Mouse (Mus musculus): ENCODE measurements around the gene Utp11. TPM values are rescaled to one million over a fixed set of nuclear protein-coding genes. Genes with fewer than 3 reads are reported as not detected.

The Utp11 gene
- total RNA-seq, 2 experiments from 2014 or later, result 15.0 to 15.3 TPM

DNA sequence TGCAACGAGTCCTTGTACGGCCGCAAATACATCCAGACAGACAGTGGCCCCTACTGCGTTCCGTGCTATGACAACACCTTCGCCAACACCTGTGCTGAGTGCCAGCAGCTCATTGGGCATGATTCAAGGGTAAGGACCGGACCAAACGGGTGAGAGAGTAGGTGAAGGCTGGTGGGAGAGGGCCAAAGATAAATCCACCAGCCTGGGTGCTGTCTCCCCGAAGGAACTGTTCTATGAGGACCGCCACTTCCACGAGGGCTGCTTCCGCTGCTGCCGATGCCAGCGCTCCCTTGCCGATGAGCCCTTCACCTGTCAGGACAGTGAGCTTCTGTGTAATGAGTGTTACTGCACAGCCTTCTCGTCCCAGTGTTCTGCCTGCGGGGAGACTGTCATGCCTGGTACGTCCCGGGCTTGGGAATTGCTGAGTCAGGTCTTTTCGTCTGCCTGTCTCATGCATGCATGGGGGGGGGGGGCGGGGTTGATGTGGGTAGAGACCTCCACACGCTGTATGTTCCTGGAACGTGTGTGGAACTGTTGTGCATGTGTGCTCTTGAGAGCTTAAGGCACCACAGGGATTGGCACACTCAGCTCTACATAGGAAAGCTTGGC is 12.4 kb upstream of the Utp11 start:
- DNase-seq (ENCODE audit: low spot score in 2 of 2), result no peak

DNA sequence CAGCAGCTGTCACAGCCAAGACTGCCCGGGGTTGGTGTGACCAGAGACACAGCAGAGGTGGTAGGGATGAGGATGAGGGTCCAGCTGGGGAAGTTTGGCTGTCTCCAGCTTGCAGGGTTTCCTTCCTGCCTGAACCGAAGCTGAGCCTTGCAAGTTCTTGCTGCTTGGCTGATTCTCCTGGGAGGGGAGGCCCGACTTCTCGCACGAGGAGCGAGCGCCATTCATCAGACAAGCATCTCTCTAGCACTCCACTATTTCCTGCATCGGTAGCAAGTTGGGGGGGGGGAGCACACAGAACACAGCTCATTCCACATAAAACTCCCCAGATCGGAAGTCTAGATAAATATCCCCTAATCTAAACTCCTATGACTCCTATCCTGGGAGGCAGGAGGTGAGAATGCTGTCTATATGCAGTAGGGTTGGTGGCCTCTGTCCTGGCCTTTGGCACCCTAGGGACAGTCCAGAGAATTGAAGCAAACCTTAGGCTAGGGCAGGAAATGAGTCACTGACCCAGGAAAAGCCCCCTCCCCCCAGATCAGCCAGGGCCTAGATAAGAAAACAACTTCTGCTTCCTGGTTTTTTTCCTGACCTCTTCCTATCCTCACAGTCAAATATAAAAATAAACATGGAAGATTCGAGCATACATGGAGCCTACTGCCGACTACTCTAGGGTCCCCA is 11.5 kb upstream of the Utp11 start:
- DNase-seq (ENCODE audit: low spot score in 2 of 2), result no peak

DNA sequence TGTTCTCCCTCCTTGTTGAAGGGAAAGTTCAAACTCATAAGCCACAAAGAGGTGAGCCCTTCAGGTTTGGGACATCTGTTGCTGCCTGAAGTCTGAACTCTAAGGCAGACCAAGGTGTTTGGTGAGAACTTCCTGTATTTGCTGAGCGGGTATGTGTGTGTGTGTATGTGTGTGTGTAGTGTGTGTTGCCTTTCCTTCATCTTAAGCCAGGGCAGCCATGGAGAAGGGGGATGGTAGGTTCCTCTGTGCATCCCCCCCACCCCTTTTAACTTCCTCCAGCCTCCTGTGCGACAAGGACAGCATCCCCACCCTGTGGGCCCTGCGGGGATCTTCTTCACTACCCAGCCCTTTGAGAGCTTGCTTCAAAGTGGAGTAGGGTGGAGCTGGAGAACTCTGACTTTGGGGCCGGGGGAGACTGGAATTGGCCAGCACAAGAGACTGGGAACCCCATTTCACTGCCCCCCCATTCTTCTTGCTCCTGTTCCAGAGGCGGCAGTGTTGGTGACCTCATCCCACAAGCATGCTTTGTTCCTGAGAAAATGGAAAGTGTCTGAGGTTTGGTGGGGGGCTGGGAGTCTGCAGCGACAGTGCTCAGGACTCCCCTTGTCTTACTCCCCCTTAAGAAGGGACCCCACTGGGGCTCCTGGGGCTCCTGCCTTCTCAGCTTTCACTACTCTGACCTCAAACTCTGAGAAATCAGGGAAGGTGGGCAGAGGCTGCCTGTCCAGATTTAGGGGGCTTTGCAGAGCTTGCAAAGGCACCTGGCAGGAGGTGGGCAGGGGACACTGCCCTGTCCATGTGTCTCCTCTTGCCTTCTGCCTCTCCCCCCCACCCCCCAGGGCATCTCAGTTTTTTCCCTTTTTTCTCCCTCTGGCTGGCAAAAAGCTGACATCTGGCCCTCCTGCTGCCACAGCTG is 10.7 kb upstream of the Utp11 start:
- DNase-seq (ENCODE audit: low spot score in 2 of 2), result no peak

- DNase-seq (ENCODE audit: low spot score in 2 of 2), result no peak
Observed at GRCm38 (mm10) chr4:124703406-124703805, 10.0 kb upstream of the Utp11 start.

DNA sequence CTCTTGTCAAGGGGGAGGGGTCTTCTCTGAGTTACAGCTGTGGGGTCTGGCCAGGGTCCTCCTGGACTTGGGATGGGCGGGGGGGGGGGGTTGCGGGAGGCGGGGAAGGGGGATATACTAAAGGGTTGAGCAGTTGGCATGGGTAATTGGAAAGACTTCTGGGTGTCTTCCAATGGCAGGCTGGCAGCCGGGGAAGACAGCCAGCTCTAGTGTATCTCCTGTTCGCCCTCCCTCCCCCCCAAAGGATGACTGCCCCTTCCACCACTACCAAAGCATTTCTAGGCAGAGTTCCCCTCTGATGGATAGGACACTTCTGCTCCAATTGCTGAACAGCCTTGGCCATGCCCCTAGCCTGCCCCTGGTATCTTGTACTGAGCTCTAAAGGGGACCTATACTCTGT is 8.5 kb upstream of the Utp11 start:
- no peak for DNase-seq (ENCODE audit: low spot score in 2 of 2)

- no peak for DNase-seq (ENCODE audit: low spot score in 2 of 2)
Observed at GRCm38 (mm10) chr4:124701052-124701845, 7.8 kb upstream of the Utp11 start.

DNA sequence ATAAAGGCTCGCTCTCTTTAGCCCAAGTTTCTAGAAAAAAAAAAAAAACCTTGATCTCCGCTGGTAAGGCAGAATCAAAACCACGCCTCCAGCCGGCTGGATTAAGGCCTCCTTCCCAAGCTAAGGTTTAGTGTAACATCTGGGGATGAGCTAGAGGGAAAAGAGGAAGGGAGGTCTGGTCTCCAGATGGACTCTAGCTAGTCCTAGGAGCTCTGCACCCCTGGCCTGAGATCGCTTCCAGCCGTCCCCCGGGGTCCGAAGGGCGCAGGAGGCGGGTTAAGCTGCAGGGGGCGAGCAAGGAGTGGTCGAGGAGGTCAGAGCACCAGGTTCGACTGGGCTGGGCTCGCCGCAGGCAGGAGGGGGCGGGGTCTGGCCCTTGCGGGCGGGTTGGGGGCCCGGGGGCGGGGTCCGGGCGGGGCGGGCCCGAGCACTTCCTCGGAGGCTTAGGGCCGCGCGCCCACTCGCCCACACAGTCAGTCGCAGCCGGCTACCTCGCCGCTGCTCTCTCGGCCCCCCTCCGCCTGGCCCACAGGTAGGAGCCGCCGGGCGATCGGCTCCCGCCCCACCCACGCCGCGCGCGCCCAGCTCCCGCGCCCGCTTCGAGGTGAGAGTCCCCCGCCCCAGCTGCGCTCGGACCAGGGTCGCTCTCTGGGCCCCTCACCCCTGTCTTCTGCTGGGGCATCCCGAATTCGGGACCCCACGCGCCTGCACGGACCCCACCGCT is 7.0 kb upstream of the Utp11 start, which contains the start of gene Fhl3:
Fhl3 (plus strand) TSS at position 454 of the 724 bp plus-strand sequence.
- DNase-seq (ENCODE audit: low spot score in 2 of 2), result no peak

DNA sequence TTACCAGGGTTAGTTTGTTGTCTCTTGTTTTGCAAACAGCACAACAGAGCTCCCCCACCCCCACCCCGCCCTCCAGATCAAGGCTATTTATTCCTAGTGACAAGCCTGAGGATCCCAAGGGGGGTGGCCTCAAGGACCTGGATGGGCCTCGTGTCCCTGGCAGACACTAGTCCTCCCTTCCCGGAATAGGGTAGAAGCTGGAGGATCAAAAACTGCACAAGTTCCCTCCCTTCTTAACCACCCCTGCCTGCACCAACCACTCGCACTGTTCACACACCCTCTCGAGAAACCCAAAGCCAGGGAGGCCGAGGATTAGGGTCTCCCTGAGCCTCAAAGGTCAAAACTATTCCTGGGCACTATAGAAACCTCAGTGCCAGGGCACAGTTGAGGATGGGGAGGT is 6.4 kb upstream of the Utp11 start:
- DNase-seq (ENCODE audit: low spot score in 2 of 2), result no peak

DNA sequence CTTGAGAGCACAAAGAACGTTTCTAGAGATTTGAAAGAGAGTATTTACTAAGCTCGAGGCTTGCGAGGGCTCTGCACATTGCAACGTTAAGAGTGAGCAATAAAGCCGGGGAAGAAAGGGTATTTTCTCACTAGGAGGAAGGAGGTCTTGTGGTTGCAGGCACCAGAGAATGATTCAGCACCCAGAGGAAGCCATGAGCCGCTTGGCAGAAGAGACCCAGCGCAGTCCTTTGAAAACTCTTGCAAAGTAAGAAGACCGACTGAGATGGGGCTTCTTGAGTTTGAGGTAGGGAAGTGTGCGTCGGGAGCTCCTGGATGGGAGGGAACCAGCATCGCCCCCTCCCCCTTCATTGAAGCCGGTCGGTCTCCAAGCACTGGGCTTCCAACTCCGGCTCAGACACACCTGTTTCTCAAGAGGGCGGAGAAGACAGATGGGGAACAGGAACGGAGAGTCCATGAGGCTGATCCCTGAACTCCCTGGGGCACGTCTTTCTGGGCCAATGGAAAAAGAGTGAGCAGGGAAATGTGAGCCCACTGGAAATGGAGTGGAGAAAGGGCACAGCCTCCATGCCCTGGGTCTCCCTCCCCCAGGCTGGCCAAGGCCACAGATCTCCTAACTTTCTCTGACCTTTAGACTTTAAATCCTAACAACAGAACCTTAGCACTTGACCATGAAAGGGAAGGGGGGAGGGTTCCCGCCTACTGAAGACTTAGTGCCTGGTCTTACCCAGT is 2.6 kb upstream of the Utp11 start:
- DNase-seq (ENCODE audit: low spot score in 2 of 2), result no peak

DNA sequence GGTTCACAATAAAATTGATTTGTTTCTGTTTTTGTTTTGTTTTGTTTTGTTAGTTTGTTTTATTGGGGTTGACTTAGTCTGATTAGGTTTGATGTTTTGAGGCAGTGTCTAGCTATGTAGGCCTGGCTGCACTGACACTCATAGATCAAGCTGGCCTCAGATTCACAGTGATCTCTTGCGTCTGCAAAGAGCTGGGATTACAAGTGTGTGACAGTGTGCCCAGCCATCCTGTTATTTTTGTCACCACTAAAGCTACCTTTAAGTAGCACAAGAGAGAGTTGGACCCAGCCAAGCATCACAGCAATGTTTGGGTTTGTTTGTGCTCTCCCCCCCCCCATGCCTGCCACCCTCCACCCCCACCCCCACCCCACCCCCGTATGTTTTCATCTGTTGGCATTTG is 1.2 kb upstream of the Utp11 start:
- no peak for DNase-seq (ENCODE audit: low spot score in 2 of 2)

- no peak for DNase-seq (ENCODE audit: low spot score in 2 of 2)
Observed at GRCm38 (mm10) chr4:124692416-124692861, 961 bp downstream of the Utp11 start.

GRCm38 (mm10) chr4:124691455-124691854 is 1.9 kb downstream of the Utp11 start:
- no peak for DNase-seq (ENCODE audit: low spot score in 2 of 2)

- DNase-seq (ENCODE audit: low spot score in 2 of 2), result no peak
Observed at GRCm38 (mm10) chr4:124685897-124686402, 7.5 kb downstream of the Utp11 start.

GRCm38 (mm10) chr4:124685453-124685852 is 7.9 kb downstream of the Utp11 start:
- DNase-seq (ENCODE audit: low spot score in 2 of 2), result no peak

GRCm38 (mm10) chr4:124685004-124685403 is 8.4 kb downstream of the Utp11 start:
- DNase-seq (ENCODE audit: low spot score in 2 of 2), result no peak

DNA sequence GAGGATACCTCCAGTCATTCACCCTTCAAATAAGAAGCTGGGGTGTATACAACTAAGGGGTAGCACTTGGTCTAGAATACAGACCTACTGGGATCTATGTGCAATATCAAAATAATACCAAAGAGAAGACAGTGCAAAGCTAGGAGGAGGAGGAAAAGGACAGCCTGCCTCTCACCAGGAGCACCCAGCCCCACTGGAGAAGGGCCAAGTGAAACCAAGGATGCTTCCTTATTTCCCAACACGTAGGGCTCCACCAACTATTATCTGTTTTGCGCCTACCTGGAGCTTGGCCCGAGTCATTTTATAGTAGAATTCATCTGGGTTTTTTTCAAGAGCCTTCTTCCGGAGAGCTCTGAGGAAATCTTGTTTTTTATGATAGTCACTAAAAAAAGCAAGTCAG is 9.9 kb downstream of the Utp11 start:
- no peak for DNase-seq (ENCODE audit: low spot score in 2 of 2)

DNA sequence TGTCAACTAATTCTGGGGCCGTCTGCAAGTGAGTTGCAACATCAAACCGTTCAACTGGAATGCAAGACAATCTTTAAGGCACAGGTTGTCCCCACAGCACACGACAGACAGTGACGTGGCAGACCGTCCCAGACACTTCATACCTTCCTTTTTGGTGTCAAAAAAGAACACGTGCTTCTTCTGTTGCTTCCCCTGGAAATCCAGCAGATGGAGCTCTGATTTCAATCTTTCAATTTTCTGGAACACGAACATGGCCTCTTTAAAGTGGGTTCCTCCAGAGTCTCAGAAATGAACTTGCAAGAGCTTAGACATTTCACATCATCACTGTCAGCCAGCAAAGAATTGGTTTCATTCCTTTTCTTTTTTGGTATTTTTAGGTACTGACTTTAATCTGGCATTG is 11.1 kb downstream of the Utp11 start:
- DNase-seq (ENCODE audit: low spot score in 2 of 2), result no peak

- DNase-seq (ENCODE audit: low spot score in 2 of 2), result no peak
Observed at GRCm38 (mm10) chr4:124675958-124676357, 17.4 kb downstream of the Utp11 start.

GRCm38 (mm10) chr4:124675037-124675436 is 18.4 kb downstream of the Utp11 start:
- DNase-seq (ENCODE audit: low spot score in 2 of 2), result peak; percentile 72 to 73

Measured in left cerebral cortex, adult 18-20 months (tissue).